In genomic region chr6:86219494-86219893, GRCm38 (mm10) we compare ENCODE assay signal across 10 mouse cellular contexts. TPM values are rescaled to one million over a fixed set of nuclear protein-coding genes. Genes with fewer than 3 reads are reported as not detected.
DNase-seq lines count a peak whose midpoint lies in the region; ATAC-seq lines count a peak whose summit lies in the region.
"Had no signal": no experiment of that assay in that cellular context is flagged by ENCODE, and none has a peak within 500 bp of the region (broad histone marks: within the 10 kb centered on the region; RNA-seq: fewer than 3 reads in every experiment).

No protein-coding gene starts in this region.

- WGBS in forebrain, embryonic 16.5 days = 78% methylated on average over 5 of the region's 5 CpGs

- H3K4me1 ChIP-seq in forebrain, embryonic 16.5 days (replicated peaks; ENCODE audit: control insufficient read depth, insufficient read depth, low read length) = no peaks in the 10 kb centered on the region
- H3K4me1 ChIP-seq: heart, embryonic 13.5 days had no signal

- H3K36me3 ChIP-seq in forebrain, embryonic 16.5 days (ENCODE audit: control insufficient read depth, insufficient read depth) = no peaks in the 10 kb centered on the region
- H3K36me3 ChIP-seq: heart, embryonic 13.5 days had no signal

- no peak for ATAC-seq in forebrain, embryonic 16.5 days
- ATAC-seq in erythroblast, adult 5-6 weeks (replicated peaks; ENCODE audit: low FRiP score, poor library complexity, severe bottlenecking) = no peak

- no peaks in the 10 kb centered on the region for H3K27me3 ChIP-seq in forebrain, embryonic 16.5 days (replicated peaks; ENCODE audit: control insufficient read depth, insufficient read depth, low read length)
- H3K27me3 ChIP-seq: heart, embryonic 13.5 days had no signal

- peak; percentile 29 to 34 for DNase-seq in left cerebral cortex, adult 18-20 months (ENCODE audit: low spot score in 2 of 2)
- no peak for DNase-seq in left cerebral cortex, adult 11 months (ENCODE audit: low spot score)
- peak; percentile 69 for DNase-seq in adrenal gland, postnatal 10 days
- DNase-seq in heart, adult 8-10 months (ENCODE audit: low spot score) = peak; percentile 22
- peak; percentile 41 for DNase-seq in lung, postnatal 36 days
- no peak for DNase-seq in thymus, adult 18-20 months

- H3K9ac ChIP-seq in forebrain, embryonic 16.5 days (replicated peaks; ENCODE audit: low read depth, low read length) = no peak overlapping the region
- H3K9ac ChIP-seq: heart, embryonic 13.5 days had no signal

- H3K4me3 ChIP-seq in forebrain, embryonic 16.5 days (replicated peaks; ENCODE audit: low read length) = no peak overlapping the region
- H3K4me3 ChIP-seq: heart, embryonic 13.5 days had no signal

- no peak overlapping the region for H3K4me2 ChIP-seq in forebrain, embryonic 16.5 days (ENCODE audit: low read length)
- H3K4me2 ChIP-seq: heart, embryonic 13.5 days had no signal

- no peaks in the 10 kb centered on the region for H3K9me3 ChIP-seq in forebrain, embryonic 16.5 days (ENCODE audit: control insufficient read depth, low read length)
- H3K9me3 ChIP-seq: heart, embryonic 13.5 days had no signal

- H3K27ac ChIP-seq in forebrain, embryonic 16.5 days (ENCODE audit: low read length) = no peak overlapping the region
- H3K27ac ChIP-seq: heart, embryonic 13.5 days; macrophage had no signal

RNA-seq across cellular contexts. Expression of gene Tgfa, which starts 24.5 kb away (rescaled TPM):
- total RNA-seq in left cerebral cortex, adult 18-20 months (2021) = 10 to 100 TPM; 13.0 to 17.7 TPM
- total RNA-seq in adrenal gland, postnatal 10 days (2021) = 1 to 10 TPM; 8.1 to 9.0 TPM
- total RNA-seq in heart, adult 8-10 months (2022) = 1 to 10 TPM; 1.3 to 2.7 (median 1.4) TPM
- 14.6 and 19.7 TPM in 2 replicates for polyA plus RNA-seq in forebrain, embryonic 16.5 days (2015; fragmentation: Nextera tagmentation; extraction: Ambion mirVana)
- total RNA-seq in erythroblast, adult 5-6 weeks (2015; ENCODE audit: low replicate concordance) = not detected in 2 replicates
- not detected in 2 replicates for total RNA-seq in erythroblast, adult 5-6 weeks (2017; ENCODE audit: low replicate concordance)
- polyA plus RNA-seq: macrophage had no signal

Comparison
In these comparisons a context has a peak if more than half of its experiments do, and no peak if none do; other contexts are left out.
1. DNase-seq: peak in left cerebral cortex, adult 18-20 months (2 of 2), adrenal gland, postnatal 10 days (single experiment), heart, adult 8-10 months (single experiment) and lung, postnatal 36 days (single experiment); none in left cerebral cortex, adult 11 months (single experiment) and thymus, adult 18-20 months (0 of 2).